Mouse (Mus musculus): Measurements from ENCODE around the gene Bhlha15.

Bhlha15 gene

DNA sequence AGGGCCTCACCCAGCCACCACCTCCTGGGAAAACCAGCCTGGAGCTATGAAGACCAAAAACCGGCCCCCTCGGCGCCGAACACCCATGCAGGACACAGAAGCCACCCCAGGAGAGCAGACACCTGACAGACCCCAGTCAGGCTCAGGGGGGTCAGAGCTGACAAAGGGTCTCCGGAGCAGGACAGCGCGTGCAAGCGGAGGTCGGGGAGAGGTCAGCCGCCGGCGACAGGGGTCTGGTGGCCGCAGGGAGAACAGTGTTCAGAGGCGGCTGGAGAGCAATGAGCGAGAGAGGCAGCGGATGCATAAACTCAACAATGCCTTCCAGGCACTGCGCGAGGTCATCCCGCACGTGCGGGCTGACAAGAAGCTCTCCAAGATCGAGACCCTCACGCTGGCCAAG is 940 bp downstream of the Bhlha15 start:
- no peak for DNase-seq (ENCODE audit: low read depth, low spot score)

DNA sequence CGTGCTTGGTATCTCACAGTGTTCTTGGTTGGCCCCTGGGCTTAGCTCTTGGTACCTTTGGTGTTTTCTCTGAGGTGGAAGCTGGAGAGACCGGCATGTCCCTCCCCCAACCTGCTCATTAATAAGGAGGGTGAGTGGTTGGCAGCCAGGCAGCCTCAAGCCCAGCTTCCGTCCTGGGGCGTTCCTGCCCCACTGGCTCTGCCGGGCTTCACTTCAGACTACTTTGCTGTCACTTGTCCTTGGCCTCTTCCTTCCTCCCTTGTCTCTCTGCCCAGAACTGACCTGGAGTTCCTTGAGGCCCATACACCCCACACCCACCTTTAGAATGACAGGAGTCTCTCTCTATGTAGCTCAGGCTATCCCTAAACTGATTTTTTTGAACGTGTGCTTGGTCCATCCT is 2.6 kb downstream of the Bhlha15 start:
- no peak for DNase-seq (ENCODE audit: low read depth, low spot score)

DNA sequence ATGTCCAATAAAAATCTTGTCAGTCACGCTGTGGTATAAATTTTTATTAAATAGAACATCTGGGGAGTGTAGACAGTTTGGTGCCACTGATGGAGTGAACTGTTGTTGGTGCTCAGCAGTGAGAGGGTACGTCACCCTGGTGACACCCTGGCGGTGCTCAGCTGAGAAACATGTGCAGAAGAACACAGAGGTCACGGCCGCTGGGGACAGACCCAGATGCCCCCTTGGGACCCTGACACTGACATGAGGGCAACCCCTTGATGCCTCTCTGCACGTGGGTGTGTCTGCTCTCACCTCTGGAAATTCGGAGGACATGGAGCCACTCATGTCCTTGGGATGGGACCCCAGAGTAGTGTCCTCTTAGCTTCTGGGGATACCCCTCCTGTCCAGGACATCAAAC is 4.3 kb downstream of the Bhlha15 start:
- no peak for DNase-seq (ENCODE audit: low read depth, low spot score)

DNA sequence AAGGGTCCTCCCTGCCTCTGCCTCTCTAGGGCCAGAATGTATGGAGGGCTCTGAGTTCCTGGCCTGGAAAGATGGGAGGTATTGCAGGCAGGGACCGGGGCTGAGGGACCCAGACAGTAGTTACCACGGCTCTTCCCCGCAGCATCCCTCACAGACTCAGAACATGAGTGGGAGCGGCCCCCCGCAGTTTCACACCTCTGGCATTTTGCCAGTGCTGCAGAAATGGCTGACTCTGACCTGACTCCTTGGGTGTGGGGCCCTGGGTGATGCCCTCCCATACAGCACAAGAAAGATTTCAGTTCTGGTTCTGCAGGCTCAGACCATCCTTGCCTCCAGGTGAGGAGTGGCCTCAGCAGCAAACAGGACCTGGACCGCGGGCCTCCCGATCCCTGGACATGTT is 5.5 kb downstream of the Bhlha15 start:
- no peak for DNase-seq (ENCODE audit: low read depth, low spot score)

DNA sequence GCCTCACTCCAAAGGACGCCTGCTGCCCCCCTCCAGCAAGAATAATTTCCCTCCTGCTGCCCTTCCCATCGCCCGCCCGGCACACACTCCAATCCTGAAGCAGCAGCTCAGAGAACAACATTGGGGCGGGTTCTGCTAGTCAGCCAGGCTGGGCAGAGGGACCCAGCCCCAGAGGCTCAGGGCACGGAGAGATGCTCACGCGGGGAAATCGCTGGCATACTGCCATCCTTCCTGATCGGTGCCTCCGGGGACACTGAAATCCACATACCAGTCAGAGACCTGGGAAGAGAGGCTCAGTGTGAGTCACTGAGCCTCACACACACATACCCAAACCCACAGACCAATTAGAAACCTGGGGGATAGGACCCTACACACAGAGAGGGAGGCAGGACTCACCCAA is 10.5 kb downstream of the Bhlha15 start:
- DNase-seq (ENCODE audit: low read depth, low spot score): no peak

DNA sequence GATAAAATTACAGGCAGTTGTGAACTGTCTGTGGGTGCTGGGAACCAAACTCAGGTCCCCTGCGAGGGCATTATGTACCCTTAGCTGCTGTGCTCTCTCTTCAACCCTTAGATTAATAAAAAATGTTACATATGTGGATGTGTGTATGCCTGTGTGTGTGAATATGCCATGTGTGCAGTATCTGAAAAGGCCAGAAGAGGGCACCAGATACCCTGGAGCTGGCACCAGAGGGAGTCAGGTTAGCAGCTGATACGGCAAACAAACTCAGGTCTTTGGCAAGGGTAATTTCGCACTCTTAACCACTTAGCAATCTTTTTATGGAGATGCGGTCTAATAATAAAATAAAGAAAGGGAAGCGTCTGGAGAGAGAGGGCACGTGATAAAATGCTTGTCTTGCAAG is 12.3 kb downstream of the Bhlha15 start:
- DNase-seq (ENCODE audit: low read depth, low spot score): no peak

DNA sequence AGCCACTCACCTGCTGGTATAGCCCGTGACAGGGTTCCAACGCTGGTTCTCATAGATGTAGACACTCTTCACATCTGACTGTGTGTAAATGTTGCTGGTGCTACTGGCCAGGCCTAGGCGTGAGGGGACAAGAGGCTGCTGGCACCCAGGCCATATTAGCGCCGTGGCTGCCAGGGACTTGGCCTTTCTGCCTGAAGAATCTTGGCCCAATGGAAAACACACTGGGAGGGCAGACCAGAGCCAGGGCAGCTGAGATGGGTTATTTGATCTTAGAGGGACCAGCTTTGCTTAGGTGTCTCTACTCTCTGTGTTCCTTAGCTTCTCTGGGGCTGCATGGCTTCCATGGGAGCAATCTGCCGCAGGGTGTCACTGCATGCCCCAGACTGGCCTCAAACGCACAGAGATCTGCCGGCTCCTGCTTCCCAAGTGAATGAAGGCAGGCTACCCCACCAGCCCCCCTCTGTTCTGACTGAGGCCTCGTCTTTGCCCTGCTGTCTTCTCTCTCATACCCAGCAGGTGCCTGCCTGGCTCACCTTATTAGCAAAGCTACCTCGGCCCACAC is 13.4 kb downstream of the Bhlha15 start:
- DNase-seq (ENCODE audit: low read depth, low spot score): no peak

DNA sequence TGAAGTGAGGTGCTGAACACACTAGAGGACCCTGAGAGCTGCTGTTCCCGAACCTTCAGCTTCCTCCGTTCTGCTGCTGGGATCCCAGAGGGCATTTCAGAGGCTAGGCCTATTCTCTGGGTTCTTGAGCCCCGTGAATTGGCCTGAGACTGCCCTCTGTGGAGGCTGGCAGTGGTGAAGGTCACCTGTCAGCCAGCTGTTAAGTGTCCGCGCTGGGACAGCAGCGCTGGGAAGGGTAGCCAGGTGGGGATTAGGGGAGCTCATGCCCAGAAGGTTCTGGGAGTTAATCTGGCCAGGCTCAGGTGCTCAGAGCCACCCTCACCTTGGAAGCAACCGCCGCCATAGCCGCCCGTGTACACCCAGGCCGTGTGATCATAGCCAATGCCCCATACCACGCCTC is 14.2 kb downstream of the Bhlha15 start:
- no peak for DNase-seq (ENCODE audit: low read depth, low spot score)

DNA sequence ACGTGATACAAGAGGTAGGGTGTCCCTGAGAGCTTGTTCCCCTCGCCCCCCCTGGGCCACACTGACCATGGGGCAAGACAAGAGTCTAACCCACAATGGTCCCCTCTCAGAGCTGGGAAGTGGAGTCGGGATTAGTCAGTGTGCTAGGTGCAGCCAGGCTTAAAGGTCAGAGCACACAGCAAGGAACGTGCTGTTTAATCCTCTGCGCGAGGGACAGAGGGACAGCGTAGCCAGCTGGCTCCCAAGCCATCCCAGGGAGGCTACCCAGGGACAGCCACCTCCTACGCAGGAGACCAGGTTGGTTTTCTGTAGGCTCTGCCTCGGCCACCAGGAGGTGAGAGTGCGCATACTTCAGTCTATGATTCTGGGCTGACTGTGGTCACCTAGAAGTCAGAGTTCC is 14.8 kb downstream of the Bhlha15 start:
- no peak for DNase-seq (ENCODE audit: low read depth, low spot score)

DNA sequence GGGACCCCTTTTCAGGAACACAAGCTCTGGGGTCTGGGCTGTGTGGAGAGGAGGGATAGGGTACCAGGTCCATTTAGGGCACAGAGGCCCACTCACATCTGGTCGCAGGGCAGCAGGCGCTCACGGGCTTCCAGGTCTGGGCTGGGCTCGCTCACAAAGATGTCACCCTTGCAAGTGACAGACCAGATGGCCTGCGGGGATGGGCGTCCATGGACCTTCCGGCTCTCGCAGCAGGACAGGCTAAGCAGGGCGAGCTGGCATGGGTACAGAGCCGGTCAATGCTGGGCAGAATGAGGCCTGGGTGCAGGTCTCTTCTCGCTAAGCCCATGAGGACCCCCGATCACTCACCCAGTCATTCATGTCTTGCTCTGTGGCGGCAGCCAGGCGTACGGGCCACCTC is 16.0 kb downstream of the Bhlha15 start:
- no peak for DNase-seq (ENCODE audit: low read depth, low spot score)

DNA sequence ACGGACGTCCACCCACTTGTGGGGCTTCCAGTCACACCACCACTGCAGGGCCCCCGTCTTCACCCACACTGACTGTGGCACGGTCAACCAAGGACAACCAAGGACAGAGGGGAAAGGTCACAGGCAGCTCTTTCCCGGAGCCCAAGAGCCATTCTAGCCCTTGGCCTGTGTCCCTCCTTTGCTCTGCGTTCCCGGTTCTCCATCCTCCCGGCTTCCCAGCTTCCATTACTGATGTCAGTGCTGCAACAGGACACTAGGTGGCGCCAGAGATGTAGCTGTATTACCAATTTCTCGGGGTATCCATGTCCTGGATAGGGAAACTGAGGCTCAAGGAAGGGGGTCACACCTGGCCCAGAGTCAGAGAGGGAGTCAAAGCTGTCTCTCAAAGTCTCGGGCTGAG is 17.4 kb downstream of the Bhlha15 start:
- DNase-seq (ENCODE audit: low read depth, low spot score): no peak

DNA sequence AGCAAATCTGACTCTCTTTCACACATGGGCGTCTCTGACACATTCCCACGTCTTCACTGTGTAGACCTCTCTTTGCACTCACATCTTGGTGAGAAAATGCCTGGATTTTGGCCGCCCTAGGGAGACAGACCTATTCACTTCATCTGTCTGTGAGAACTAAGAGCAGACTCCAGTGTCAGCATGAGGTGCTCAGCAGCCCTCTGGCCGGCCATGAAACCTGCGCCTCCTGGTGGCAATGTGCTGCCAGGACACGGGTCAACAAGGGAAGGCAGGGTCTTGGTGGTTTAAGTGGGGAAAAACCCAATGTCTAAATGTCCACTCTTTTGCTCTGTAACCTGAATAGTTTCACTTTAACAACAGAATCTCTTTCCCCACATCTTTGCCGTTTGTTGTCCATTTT is 24.4 kb downstream of the Bhlha15 start:
- no peak for DNase-seq (ENCODE audit: low read depth, low spot score)

DNA sequence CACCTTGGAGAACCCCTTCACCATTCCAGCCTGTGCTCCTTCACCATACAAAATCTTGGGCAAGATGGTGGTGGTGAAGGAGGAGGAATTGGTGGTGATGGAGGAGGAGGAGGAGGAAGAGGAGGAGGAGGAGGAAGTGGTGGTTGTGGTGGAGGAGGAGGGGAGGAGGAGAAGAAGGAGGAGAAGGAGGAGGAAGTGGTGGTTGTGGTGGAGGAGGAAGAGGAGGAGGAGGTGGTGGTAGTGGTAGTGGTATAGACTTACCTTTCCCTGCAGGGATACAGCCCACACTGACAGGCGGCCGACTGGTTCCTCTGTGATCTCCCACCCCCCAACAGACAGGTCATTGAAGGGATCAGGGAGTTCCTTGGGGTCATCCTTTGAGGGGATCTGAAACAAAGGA is 25.9 kb downstream of the Bhlha15 start:
- DNase-seq (ENCODE audit: low read depth, low spot score): no peak

DNA sequence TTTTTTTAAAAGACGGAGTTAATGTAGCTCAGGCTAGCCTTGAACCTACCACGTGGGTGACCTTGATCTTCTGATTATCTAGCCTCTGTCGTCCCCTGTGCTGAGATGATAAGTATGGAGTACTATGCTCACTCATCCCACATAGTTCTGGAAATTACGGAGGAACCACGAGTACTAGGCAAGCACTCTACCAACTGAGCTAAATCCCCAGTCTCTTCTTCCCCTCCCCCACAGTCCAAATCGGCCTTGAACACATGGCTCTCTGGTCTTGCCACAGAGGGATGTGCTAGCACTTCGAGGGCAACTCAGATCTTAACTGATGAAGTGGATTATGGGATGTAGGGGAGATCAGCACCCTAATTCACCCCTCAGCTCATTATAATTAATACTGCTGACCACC is 28.0 kb downstream of the Bhlha15 start:
- no peak for DNase-seq (ENCODE audit: low read depth, low spot score)

DNA sequence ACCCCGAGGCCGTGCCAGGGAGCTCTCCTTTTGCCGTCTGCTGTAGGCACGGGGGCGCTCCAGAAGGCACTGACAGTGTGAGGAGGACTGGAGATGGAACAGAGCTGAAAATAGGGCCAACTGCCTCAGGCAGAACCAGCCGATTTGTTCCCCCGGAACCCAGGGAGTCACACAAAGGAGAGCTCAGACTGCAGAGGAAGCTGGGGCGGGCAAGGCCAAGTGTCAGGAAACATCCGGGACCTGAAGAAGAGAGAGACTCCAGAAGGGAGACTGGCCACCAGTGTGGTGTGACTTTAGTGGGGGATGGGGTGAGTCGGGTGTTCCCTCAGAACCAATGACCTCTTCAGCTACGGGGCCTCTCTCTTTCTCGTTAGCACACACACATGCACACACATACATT is 29.2 kb downstream of the Bhlha15 start:
- no peak for DNase-seq (ENCODE audit: low read depth, low spot score)

DNA sequence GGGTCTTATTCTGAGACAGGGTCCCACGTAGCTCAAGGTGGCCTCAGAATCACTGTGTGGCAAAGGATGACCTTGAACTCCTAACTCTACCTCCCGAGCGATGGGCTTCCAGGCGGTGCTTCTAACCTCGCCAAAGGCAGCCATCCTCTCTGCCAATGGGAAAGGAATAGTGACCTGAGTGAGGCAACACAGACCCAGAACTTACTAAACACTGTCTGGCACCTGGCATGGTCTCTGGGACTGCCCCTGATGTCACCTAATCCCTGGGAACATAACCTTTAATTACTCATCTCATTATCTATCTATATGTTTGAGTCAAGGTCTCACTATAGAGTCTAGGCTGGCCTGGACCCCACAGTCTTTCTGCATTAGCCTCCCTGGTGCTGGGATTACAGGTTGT is 29.9 kb downstream of the Bhlha15 start:
- DNase-seq (ENCODE audit: low read depth, low spot score): no peak

DNA sequence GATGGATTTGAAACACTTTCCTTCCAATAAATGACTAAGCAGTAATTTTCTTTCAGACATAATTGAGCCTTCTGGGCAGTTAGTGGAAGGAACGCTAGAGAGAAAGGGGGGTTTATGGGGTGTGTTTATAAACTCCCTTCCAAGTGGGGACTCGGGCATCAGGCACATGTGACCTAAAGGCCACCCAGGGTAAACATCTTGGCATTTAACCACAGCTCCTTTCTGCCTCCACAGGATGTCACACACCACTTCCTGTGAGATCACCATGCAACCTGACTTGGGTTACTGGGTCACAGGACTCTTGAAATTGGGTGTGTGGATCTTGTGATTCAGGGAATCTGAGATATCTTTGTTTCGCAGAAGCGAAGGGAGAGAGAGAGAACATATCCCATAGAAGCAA is 31.2 kb downstream of the Bhlha15 start:
- DNase-seq (ENCODE audit: low read depth, low spot score): no peak

DNA sequence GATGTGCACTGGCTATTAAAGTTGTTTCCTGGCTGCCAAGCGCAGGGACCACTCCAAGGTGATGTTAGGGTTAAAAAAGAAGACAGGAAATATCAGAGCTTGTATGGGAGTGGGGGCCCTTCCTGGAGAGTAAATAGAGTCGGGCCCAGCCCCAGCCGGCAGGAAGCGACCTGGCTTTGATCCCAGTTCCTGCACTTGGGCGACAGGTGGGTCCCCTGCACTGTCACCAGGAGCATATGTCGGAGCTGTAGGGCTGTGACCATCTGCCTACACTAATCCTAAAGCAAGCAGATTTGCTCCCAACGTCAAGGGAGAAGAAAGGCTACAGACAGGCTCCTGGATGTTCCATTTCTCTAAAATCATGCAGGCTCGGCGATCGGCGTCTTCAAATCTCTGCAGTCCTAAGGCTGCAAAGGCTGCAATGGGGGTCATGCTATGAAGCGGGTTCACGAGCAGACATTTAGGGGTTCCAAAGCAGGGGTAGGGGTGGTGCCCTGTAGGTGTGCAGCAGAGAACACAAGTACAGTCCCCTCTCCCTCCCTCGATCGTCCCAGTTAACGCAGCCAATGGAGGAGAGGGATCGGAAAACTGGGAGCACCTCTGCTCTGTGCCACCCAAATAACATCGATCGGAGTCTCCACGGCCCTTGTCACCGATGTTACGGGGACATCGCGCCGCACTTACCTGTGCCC is 32.9 kb downstream of the Bhlha15 start:
- peak; percentile 7 for DNase-seq (ENCODE audit: low read depth, low spot score)

DNA sequence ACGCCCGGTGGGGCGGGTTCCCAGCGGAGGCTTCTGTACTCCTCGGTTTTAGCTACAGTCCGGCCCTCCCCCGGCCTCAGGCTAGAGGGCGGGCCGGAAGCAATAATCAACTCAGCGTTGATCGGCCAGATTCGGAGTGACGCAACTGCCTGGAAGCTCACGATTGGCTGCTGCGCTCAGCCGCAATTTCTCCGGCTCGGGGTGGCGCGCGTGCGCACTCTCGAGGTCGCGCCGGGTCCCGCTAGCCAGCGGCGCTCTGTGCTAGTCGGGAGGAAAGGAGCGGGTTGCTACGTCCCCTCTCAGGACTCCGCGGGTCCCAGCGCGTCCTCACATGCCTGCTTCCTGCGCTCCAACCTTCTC is 33.4 kb downstream of the Bhlha15 start, which contains the start of gene Tecpr1:
TSS of gene Tecpr1 (minus strand) at position 113 of the 360 bp plus-strand sequence.
- peak; percentile 89 for DNase-seq (ENCODE audit: low read depth, low spot score)

DNA sequence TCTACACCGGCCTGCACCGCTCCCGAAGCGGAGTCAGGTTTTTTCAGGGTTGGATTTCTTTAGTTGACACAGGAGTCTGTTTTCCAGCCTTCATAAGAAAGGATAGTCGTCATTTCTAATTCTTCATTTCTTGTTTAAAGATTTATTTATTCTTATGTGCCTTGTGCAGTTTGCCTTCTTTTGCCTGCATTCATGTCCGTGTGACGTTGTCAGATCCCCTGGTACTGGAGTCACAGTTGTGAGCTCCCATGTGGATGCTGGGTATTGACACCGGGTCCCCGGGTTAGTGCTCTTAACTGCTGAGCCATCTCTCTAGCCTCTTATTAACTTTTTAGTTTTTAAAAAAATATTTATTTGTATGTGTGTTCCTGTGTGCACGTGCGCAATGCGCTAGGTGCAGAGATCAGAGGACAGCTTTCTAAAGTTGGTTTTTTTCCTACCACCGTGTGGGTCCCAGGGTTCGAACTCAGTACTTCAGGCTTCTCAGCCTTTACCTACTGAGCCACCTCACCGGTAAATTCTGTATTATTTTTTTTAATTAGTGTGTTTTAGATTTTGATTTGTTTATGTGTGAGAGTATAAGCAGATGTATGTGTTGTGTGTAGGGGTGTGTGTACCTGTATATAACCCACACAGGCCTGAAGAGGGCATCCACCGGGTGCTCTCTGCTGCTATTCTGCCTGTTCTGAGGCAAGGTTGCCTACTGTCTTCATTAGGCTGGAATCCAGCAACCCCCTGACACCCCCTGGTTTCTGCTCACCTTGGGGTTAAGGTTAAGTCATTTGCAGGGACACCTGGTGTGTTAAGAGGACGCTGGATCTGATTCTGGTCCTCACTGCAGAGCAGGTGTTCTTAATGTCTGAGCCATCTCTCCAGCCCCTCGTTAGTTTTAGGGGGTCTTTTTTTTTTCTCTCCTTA is 34.1 kb downstream of the Bhlha15 start:
- DNase-seq (ENCODE audit: low read depth, low spot score): no peak

DNA sequence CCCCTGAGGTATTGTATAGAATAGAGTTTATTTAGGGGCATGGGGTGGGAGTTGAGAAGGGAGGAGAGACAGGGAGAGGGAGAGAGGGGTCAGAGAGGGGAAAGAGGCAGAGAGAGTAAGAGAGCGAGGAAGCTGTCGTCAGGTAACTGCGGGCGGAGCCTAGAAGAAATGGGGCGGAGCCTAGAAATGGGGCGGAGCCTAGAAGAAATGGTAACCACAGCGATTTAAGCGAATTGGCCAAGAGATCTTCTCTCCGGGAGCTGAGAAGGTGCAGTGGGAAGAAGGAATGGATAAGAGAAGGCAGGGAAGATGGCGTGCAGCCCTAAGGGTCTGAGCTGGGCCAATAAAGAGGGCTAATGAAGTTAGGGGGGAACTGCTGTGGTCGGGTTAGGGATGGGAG is 36.1 kb downstream of the Bhlha15 start:
- no peak for DNase-seq (ENCODE audit: low read depth, low spot score)

DNA sequence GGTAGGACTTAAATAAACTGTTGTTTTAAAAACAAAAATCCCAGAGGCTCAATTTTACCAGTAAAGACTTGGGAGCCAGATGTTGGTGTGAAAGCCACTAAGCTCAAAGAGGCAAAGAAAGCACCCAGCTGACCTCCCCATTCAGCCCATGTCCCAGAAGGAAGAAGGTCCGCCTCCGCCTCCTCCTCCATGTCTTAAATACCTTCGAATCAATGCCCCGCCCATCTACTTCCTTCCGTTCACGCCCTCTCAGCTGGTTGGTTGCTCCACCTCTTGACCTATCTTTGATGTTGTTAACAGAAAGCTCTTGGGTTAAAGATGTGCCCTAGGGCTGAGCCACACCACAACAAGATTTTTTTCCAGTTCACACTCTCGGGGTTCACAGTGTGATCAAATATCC is 40.1 kb downstream of the Bhlha15 start:
- no peak for DNase-seq (ENCODE audit: low read depth, low spot score)

DNA sequence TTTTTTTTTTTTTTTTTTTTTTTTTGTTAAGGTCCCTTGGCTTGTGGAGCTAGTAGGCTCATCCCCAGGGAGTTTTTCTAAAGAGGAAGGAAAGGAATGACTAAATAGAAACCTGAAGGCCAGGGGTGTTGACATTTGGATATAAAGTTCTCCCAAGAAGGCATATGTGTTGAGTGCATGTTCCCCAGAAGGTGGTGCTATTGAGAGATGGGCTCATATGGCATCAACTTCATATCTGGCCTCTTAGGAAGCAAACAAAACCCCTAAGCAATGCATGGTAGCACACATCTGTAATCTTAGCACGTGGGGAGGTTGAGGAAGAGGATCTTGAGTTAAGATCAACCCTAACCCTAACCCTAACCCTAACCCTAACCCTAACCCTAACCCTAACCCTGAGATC is 41.3 kb downstream of the Bhlha15 start:
- DNase-seq (ENCODE audit: low read depth, low spot score): no peak

Measured in embryo, embryonic 11.5 days (tissue).